Mouse (Mus musculus) kidney, adult 11 months (tissue): ENCODE measurements around the gene Alkal2.

Experiments used
- DNase-seq: peaks from one replicate; pipeline ENCODE4 v3.0.0; 2022

The Alkal2 gene

DNA sequence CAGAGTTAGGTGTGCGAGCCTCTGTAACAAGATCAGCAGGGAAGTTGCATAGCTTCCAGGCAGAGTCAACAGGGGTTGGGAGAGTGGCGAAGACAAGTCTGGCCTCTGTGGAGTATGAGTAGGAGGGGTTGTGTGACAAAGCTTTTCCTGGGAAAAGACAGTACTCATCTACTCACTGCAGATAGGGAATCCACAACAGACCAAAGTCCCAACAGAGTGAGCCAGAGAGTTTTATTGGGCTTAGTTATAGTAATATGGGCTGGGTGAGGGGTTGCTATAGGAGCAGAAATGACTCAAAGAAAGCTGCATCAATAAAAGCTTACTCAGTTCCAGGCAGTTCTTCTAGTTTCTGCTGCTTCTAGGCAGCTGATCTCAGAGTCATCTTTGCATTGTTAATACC is 49.2 kb downstream of the Alkal2 start:
- DNase-seq = no peak

DNA sequence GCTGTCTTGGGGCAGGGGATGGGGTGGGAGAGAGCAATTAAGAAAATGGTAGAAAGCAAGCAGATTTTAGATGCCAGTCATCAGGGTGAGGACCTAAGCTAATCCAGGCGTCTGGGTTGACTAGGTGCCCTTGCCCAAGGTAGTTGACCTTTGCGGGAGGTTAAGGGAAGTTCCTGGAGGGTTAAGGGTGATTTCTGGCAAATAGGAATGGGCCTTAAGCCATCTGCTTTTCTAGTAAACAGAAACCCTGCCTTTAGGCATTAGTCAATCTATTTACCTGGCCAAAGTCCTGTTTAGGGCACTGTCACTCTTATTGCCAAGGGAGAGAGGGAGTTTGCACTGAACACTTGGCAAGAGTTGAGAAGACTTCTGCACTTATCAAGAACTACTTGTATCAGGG is 52.8 kb downstream of the Alkal2 start:
- DNase-seq = peak; percentile 37
